Mouse (Mus musculus) megakaryocyte progenitor cell, adult 5-6 weeks (primary cell): ENCODE results near the gene Wipi2. TPM values are rescaled to one million over a fixed set of nuclear protein-coding genes. Genes with fewer than 3 reads are reported as not detected.
A peak's percentile ranks its signal among the peaks of the same experiment; 100 is the strongest.

ENCODE experiments used
- ATAC-seq: replicated peaks from 2 replicates; pipeline ENCODE4 v1.8.0; 2016; ENCODE audit warnings: mild to moderate bottlenecking, moderate TSS enrichment, inconsistent platforms; ENCODE audit not compliant: poor library complexity
- total RNA-seq, 2 experiments: library from RNA; stranded (forward) in 1 of 2; stranded (reverse) in 1 of 2; fragments of 157-497, 149-512 nt in 1 of 2; fragments of 200-1000 nt in 1 of 2; gene quantifications; 2 replicates each; pipeline versions ENCODE4 v1.2.3 to v1.2.4; 2015 to 2017

Wipi2 gene
- total RNA-seq, 2 experiments from 2014 or later, result 17.6 to 29.3 TPM

DNA sequence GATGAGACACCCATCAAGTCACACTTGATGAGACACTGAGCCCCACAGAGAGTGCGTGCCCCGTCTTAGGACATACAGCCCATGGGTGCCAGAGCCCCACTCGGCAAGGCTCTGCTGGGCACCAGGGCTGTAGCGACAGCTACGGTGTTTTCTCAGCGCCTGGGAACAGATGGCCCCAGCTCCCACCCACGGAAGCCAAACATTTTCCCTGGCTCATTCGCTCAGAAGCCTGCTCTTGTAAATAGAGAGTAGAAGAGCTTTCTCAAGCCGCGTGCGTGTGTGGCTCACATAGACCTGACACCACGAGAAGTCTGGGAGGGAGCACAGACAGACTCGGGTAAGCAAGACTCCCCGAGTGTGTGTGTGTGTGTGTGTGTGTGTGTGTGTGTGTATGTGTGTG, 64.8 kb downstream of the Wipi2 start, which contains the start of gene Slc29a4:
TSS of gene Slc29a4 (plus strand) at position 265 of the 400 bp plus-strand sequence.
- ATAC-seq, result no peak

DNA sequence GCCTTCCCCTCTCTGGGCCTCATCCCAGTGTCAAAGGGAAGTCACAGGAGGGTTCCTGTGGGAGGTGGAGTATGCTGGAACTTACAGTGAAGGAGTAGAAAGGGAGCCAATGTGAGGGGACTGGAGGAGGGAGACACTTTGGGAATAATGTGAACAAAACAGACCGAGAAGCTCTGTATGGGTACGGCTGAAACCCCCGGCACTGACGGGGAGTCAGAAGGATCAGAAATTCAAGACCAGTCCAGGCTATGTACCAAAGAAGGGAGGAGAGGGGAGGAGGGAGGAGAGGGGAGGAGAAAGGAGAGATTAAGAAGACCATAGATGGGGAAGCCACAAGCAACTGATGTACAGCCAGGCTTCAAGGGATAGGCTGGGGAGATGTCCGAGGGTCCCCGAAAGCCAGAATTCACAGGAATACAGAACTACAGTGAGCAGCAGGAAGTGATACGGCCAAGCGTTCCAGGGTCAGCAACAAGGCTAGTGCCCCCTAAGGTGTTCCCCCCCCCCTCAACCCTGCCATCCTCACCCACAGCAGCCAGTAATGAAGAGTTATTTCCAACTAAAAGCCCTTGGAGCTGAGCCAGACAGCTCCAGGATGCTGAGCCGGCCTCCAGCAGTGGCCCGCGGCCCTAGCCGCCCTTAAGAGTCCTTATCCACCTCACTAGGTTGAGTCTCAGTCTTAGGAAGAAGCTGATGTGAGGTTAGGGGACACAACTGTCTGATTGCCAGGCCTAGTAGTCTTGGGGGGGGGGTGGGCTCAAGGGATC, 65.7 kb downstream of the Wipi2 start:
- ATAC-seq, result no peak

DNA sequence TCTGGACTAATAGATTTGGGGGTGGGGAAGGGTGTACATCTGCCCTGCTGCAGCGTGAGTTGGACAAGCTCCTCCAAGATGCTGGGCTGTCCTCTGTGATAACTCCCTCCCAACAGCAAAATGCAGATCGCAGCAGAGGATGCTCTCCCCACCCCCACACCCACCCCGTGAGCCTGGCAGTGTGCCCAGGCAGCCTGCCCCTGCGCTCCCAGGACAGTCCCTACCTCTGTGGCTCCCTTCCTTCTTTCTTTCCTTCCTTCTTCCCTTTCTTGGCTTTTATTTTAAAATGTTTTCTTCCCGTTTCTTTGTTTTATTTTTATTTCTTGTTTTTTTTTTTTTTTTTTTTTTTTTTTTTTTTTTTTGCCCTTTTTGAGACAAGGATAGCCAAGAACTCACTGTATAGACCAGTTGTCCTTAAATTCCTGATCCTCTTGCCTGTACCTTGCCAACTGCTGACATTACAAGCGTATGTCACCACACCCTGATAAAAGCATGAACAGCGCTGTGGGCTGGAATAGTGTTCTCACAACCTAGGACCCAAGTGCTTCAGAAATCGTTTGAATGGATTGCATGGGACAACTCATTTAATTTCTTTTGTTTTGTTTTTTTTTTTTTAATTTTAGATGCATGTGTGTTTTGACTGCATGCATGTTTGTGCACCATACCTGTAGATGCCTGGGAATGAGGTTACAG, 66.4 kb downstream of the Wipi2 start:
- no peak for ATAC-seq

DNA sequence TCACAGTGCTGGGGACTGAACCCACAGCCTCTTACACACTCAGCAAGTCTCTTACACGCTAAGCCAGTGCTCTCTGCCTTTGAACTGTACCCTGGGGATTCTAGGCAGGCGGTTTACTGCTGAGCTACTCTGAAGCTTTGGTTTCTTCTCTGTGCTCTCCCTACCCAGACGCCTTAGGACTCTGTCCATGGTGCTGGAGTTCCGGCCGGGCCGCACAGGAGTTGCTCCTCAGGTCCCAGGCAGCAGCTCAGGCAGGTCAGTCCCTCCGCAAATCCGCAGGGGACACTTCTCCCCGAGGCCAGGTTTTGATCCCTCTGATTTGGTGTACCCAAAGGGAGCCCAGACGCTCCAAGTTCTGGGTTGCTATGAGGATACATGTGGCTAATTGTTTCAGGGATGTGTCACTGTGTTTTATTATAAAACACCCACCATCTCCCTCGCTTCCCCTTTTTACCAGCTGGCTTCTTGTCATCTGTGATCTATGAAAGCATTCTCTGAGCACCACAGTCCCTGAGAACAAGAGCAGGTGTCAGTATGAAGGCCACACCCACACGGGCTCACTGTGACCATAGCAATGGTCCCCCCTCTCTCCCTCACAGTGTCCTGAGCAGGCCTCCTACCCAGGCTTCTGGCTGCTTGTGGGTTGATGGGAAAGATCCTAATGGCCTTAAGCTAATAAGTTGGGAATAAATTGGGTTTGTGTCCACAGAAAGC, 67.3 kb downstream of the Wipi2 start:
- ATAC-seq, result peak; percentile 84

DNA sequence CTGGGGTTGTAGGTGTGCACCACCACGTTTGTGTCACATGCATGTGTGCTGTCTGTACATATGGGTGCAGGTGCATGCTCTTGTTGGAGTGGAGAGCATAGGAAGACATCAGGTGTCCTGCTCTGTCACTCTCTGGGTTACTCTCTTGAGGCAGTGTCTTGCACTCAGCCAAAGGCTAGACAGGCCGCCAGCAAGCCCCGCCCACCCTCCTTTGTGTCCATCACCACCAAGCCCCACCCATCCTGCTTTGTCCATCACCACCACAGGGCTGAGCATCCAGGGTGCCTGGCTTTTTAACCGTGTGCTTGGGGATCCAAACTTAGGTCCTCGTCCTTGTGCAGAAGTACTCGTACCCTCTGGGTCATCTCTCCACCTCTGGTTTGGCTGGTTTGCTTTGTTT, 68.8 kb downstream of the Wipi2 start:
- ATAC-seq, result no peak

DNA sequence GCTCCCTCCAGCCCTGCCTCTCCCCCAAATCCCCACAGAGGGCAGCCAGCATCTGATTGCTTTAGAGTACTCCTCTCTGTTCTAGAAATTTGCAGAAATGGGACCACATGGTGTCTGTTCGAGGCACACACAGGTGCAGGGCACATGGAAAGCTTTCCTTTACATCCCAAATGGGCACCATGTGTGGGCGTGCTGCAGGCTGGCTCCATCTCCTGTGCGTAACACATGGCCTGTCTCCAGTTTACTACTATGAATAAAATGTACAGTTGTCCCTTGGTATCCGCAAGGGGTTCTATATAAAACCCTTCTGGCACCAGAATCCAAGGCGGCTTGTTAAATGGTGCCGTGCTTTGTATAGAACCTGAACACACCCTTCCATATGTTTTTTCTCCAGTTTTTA, 69.4 kb downstream of the Wipi2 start:
- no peak for ATAC-seq

DNA sequence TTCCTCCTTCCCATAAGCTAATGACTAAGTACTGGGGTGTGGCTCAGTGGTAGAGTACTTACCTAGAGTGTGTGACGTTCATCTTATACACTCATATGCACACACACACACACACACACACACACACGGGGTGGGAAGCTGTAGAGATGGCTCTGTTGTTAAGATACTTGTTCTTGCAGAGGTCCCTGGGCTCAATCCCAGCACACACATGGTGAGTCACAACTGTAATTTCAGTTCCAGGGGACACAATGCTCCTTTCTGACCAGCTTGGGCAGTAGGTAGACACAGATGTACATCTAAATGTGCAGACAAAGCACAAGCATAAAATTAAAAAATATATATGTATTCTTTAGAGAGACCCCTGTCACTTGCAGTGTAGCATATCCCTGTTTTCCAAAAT, 70.2 kb downstream of the Wipi2 start:
- no peak for ATAC-seq

DNA sequence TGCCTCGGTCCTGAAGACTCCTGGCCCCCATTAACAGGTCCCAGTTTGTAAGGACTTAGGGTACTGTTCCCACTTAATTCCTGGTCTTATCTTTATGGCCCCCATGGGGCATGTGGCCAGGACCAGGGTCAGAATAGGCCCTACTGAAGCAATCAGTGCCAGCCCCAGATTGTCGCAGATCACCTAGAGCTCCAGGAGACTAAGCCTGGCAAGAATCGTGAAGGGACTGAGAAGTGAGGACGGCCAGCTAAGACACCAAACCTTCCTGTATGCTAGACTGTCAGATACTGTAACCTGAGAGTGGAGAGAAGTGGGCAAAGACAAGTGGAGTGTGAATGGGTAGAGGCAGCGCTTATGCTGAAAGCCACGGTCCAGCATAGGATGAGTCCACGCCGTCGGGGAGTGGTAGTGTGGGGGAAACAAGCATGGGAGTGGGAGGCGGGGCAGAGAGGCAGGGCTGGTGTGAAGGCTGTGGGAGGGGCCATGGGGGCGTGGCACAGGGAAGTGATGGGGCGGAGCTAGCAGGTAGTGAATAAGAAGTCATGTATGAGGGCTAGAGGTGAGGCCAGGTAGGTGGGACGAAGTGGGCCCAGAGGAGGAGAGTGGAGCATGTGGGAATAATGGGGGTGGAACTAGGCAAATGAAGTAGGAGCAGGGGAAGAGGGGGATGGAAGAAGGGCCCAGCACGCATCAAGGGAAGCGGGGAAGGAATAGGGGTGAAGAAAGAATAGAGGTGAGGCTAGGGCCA, 73.5 kb downstream of the Wipi2 start:
- peak; percentile 14; the same call in 1 of the 2 replicates for ATAC-seq

DNA sequence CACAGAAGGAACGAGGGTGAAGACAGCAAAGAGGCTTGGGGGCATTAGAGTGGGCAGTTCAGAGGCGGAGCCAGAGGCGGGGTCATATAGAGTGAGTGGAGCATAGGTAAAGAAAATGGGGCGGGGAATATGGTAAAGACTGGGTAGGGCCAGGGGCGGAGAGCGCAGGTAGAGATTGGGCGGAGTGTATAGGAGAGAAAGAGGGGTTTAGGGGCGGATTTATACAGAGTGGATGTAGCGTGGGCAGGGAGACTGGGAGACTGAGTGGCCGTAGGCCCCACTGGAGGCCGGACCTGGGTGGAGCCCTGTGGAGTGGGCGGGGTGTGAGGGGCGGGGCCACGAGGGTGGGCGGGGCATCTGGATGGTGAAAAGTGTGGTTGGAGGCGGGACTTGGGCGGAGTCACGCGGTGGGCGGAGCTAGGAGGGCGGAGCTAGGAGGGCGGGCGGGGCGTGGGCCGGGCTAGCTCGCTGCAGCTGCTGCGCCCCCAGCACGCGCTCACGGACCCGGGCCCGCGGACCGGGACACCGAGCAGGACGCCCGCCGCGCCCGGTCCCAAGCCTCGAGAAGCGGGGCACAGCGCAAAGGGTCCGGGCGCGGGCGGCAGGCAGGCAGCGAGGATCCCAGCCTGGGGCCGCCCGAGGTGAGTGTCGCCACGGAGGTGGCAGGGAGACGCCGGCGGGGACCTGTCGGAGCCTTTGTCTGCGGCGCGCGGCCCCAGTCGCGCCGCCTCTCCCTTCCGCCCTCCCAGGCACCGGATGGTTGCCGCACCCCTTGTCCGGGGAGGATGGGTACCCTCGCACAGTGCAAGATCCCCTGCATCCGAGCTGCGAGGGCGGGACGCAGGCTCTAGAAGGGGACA, 74.4 kb downstream of the Wipi2 start:
- ATAC-seq, result peak; percentile 59

DNA sequence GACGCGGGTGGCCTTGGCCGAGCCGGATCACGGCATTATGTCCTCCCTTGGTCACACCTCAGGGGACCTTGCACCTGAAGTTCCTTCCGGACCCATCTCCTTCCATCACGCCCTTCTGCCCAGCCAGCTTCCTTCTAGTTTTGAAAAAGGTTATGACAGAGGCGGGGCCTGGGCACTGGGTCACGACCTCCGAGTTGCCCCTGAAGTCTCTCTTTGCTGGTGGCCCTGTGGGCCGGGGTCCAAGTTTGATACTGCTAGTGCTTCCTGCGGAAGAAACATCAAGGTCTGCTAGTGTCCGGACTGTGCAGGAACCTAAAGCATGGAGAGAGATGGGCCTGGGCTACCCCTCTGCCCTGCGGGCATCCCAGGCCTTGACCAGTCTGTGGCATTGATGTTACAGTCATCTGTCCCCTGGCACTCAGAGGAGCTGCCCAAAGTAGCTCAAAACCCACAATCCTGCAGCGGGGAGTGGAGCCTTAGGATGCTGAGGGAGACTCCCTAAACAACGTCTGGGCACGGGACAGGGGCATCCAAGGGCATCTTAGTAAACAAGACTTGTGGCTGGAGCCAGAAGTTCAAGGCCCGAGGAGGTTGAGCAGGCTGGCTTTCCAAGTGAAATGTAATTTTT, 75.1 kb downstream of the Wipi2 start:
- ATAC-seq, result no peak

DNA sequence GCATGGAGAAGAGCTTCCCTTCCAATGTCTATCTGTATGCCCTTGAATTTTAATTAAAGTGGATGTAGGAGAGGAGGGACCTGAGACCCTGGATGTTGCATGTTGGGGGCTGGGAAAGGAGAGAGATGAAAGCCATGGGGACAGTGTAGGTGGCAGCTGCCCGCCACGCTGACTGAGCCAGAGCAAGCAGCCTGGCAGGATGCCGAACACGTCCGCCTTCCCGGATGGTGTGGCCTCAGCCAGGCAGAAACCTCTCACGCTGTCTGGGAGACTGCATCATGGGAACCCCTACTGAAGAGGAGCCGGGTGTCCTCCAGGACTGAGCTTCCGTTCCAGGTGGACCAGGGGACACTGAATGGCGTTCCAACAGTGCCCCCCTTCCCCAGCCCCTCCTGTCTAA, 76.1 kb downstream of the Wipi2 start:
- no peak for ATAC-seq

DNA sequence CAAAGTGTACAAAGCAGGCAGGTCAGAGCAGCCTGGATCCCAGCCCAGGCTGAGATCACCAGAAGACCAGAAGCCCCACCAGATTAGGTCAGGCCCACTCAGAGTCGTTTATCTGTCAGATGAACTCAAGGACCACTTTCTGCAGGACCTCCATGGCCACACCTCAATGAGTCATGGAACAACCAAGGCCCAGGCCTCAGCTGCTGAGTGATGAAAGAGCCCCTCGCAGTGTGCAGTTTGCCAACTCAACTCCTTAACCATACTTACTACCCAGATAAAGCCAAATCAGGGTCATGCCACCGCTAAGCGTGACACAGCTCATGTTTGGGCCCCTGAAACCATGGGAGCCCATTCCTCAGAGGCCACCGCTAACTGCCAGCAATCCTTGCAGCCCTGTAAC, 80.2 kb downstream of the Wipi2 start:
- ATAC-seq, result no peak

DNA sequence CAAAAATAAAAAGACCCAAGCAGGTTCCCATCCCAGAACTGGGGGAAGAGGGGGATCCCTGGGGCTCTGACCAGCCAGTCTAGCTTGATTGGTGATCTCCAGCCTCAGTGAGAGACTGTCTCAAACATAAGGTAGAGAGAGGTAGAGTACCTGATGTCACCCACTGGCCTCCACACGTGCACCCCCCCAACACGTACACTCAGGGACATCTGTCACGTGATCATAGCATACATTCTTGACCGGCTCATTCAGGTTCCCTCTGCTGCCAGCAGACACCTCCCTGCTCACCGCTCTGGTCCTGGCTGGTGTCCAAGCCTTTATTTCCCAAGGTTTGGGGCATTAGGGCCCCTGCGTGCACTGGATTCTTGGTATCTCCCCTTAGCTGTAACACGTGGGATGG, 81.9 kb downstream of the Wipi2 start:
- no peak for ATAC-seq

DNA sequence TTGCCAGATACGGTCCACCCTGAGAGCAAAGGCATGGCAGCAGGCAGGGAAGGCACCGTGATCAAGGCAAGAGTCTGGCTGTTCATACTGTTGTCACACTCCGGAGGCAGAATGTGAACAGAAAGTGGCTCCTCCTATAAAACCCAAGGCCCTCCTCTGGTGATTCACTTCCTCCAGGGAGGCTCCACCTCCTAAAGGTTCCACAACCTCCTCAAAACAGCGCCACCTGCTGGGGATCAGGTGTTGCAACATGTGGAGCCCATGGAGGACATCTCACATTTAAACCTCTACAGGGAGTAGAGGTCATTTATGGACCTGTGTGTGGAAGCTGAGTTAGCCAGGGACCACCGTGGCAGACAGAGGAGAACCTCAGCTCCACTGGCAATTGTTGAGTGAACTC, 84.9 kb downstream of the Wipi2 start:
- no peak for ATAC-seq

DNA sequence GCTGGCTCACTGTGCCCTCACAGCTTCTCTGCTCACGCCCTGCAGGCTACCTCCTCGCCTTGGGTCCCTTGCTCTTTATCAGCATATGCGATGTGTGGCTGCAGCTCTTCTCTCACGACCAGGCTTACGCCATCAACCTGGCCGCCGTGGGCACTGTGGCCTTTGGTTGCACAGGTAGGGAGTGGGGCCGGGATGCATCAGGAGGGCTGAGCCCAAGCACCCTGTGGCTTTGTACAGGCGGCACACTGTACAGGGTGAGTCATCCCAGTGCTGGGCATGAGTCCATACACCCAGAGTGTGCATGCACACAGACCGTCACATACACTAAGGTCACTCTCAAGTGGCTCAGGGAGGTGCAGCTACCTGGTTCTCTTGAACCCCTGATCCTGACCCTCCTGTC, 86.5 kb downstream of the Wipi2 start:
- ATAC-seq, result no peak

DNA sequence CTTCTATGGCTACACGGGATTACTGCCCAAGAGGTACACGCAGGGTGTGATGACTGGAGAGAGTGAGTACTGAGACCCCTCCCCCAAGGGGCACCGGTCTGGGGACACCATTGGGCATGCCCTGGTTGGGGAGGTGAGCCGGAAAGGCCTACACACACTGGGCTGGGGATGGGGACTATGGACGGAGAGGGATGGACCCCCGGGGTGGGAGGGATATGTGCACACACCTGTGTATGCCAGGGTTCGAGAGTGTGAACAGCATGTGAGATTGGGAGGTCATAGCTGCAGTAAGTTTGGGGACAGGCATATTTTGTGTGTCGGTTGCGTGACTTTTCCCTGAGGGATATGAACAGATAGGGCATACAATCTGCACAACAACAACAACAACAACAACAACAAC, 87.6 kb downstream of the Wipi2 start:
- no peak for ATAC-seq

DNA sequence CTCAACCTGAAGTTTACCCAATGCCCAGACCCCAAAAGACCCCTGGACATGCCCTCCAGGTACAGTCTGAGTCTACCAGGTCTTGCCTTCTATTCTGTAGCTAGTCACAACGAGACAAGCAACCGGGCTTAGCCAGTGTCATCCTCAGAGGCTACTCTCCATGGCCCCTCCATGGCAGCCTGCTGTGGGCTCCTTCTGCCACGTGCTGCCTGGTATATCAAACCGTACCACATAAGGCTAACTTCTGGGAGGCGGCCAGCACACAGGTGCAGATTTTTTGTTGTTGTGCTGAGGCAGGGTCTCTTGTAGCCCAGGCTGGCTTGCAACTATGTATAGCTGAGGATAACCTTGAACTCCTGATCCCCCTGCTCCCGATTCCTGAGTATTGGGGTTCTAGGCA, 88.6 kb downstream of the Wipi2 start:
- no peak for ATAC-seq

DNA sequence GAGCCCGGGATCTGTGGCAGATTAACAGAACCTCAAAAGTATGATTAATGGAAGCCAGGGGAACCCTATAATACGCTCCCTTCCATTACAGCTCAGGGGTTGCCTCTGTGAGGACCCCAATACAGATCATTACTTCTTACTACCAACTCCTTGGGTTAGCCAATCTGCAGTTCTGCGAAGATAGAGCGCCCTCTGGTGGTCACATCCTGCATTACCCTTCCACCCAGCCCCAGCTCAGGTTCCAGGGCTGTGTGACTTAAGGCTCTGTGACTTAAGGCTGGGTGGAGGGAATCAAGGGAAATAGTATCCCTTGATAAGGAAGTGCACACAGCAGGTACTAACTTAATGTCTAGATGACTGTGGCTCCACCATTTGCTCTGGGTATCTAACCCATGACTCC, 90.5 kb downstream of the Wipi2 start:
- ATAC-seq, result peak; percentile 87

DNA sequence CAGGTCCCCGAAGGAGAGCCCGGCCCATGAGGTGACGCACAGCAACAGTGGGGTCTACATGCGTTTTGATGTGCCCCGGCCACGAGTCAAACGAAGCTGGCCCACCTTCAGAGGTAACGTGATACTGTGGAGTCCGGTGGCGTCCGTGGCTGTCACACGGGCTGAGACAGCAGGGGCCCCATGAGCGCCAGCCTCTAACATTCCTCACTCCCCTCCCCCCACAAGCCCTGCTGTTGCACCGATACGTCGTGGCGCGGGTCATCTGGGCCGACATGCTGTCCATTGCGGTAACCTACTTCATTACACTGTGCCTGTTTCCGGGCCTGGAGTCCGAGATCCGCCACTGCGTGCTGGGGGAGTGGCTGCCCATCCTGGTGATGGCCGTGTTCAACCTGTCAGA, 91.0 kb downstream of the Wipi2 start:
- 0 out of 2 replicates have a peak, but pooled peaks have one; percentile 2 for ATAC-seq

DNA sequence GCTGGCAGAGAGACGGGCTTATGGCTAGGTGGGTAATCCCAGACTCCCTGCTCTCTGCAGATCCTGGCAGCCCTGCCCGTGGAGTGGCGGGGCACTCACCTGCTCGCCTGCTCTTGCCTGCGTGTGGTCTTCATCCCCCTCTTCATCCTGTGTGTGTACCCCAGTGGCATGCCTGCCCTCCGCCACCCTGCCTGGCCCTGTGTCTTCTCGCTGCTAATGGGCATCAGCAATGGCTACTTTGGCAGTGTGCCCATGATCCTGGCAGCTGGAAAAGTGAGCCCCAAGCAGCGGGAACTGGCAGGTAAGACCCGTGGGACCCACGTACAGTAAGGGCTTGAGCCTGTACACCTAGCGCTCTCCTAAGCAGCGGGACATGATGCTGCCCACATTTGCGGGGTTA, 92.4 kb downstream of the Wipi2 start:
- ATAC-seq, result no peak
